Comparison of ENCODE assay signal across 10 mouse cellular contexts in genomic region chr4:130920951-130921693, GRCm38 (mm10). TPM values are rescaled to one million over a fixed set of nuclear protein-coding genes. Genes with fewer than 3 reads are reported as not detected.
A peak's percentile ranks its signal among the peaks of the same experiment; 100 is the strongest.
DNase-seq lines count a peak whose midpoint lies in the region; ATAC-seq and TF ChIP-seq lines count a peak whose summit lies in the region.
"Had no signal": no experiment of that assay in that cellular context is flagged by ENCODE, and none has a peak within 500 bp of the region (broad histone marks: within the 10 kb centered on the region; RNA-seq: fewer than 3 reads in every experiment).

No protein-coding gene starts in this region.

- H3K27me3 ChIP-seq in forebrain, embryonic 10.5 days (ENCODE audit: poor library complexity, severe bottlenecking): no peaks in the 10 kb centered on the region
- H3K27me3 ChIP-seq in forebrain, postnatal 0 days (ENCODE audit: insufficient read depth, low read length): no peaks in the 10 kb centered on the region
- no peaks in the 10 kb centered on the region for H3K27me3 ChIP-seq in forebrain, embryonic 11.5 days (ENCODE audit: control insufficient read depth, insufficient read depth, low read length)
- H3K27me3 ChIP-seq: limb, embryonic 15.5 days had no signal

- H3K9ac ChIP-seq in forebrain, postnatal 0 days: no peak overlapping the region
- no peak overlapping the region for H3K9ac ChIP-seq in forebrain, embryonic 11.5 days (ENCODE audit: low read length)
- H3K9ac ChIP-seq: limb, embryonic 15.5 days had no signal

- WGBS in forebrain, embryonic 10.5 days: 42% methylated on average over 12 of the region's 12 CpGs
- WGBS in forebrain, postnatal 0 days: 40% methylated on average over 12 of the region's 12 CpGs
- 38% methylated on average over 12 of the region's 12 CpGs for WGBS in forebrain, embryonic 11.5 days

- DNase-seq in forebrain, embryonic 10.5 days (ENCODE audit: extremely low spot score, low spot score): no peak
- no peak for DNase-seq in forebrain, postnatal 0 days
- peak; percentile 79 to 82 for DNase-seq in B cell, adult 2 months
- peak; percentile 60 for DNase-seq in forebrain, embryonic 11.5 days (ENCODE audit: low spot score)
- DNase-seq in layer of hippocampus, adult 8-10 months (ENCODE audit: low spot score in 2 of 2): no peak
- DNase-seq in urinary bladder, postnatal 4 days (ENCODE audit: low spot score in 2 of 2): no peak
- no peak for DNase-seq in left cerebral cortex, adult 9 months (ENCODE audit: low spot score in 2 of 2)

- no peaks in the 10 kb centered on the region for H3K36me3 ChIP-seq in forebrain, embryonic 10.5 days (replicated peaks)
- H3K36me3 ChIP-seq in forebrain, postnatal 0 days (ENCODE audit: insufficient read depth): no peaks in the 10 kb centered on the region
- no peaks in the 10 kb centered on the region for H3K36me3 ChIP-seq in forebrain, embryonic 11.5 days (ENCODE audit: control insufficient read depth, insufficient read depth, low read length)
- H3K36me3 ChIP-seq: limb, embryonic 15.5 days had no signal

- H3K4me3 ChIP-seq in forebrain, embryonic 10.5 days: no peak overlapping the region
- H3K4me3 ChIP-seq in forebrain, postnatal 0 days (ENCODE audit: low read depth, low read length): no peak overlapping the region
- H3K4me3 ChIP-seq in forebrain, embryonic 11.5 days (ENCODE audit: low read depth, low read length): no peak overlapping the region
- H3K4me3 ChIP-seq: limb, embryonic 15.5 days had no signal

- TF ChIP-seq CTCF in forebrain, postnatal 0 days (IDR thresholded peaks at IDR 0.05; ENCODE audit: low read depth): no peak

- H3K27ac ChIP-seq in forebrain, embryonic 10.5 days: peak overlapping the region; percentile 26; the same call in 1 of the 2 replicates
- no peak overlapping the region for H3K27ac ChIP-seq in forebrain, postnatal 0 days (ENCODE audit: low read depth, low read length)
- no peak overlapping the region for H3K27ac ChIP-seq in forebrain, embryonic 11.5 days (ENCODE audit: low read depth, low read length)
- H3K27ac ChIP-seq: limb, embryonic 15.5 days had no signal

- ATAC-seq in forebrain, postnatal 0 days: no peak
- ATAC-seq in forebrain, embryonic 11.5 days (replicated peaks; ENCODE audit: low FRiP score): no peak
- ATAC-seq in megakaryocyte-erythroid progenitor cell, adult 5-6 weeks (replicated peaks; ENCODE audit: low FRiP score, low TSS enrichment, poor library complexity, severe bottlenecking): peak; percentile 43; the same call in 1 of the 2 replicates

- peaks cover 35% of the 10 kb centered on the region for H3K4me1 ChIP-seq in forebrain, embryonic 10.5 days
- H3K4me1 ChIP-seq in forebrain, postnatal 0 days (ENCODE audit: insufficient read depth): no peaks in the 10 kb centered on the region
- no peaks in the 10 kb centered on the region; the same call in 1 of the 2 replicates for H3K4me1 ChIP-seq in forebrain, embryonic 11.5 days (replicated peaks; ENCODE audit: control insufficient read depth, insufficient read depth, low read length)

- H3K9me3 ChIP-seq in forebrain, embryonic 10.5 days: no peaks in the 10 kb centered on the region
- no peaks in the 10 kb centered on the region for H3K9me3 ChIP-seq in forebrain, postnatal 0 days (ENCODE audit: low read length)
- H3K9me3 ChIP-seq in forebrain, embryonic 11.5 days (ENCODE audit: control insufficient read depth, low read length): no peaks in the 10 kb centered on the region
- H3K9me3 ChIP-seq: limb, embryonic 15.5 days had no signal

- no peak overlapping the region for H3K4me2 ChIP-seq in forebrain, postnatal 0 days (ENCODE audit: low read depth)
- no peak overlapping the region for H3K4me2 ChIP-seq in forebrain, embryonic 11.5 days (ENCODE audit: low read depth, low read length, severe bottlenecking)
- H3K4me2 ChIP-seq: limb, embryonic 15.5 days had no signal

RNA-seq across cellular contexts. Expression of gene Laptm5, which starts 8.2 kb away (rescaled TPM):
- 16.7 and 17.1 TPM in 2 replicates for polyA plus RNA-seq in forebrain, embryonic 10.5 days (2016; fragmentation: Nextera tagmentation; extraction: Ambion mirVana)
- 17.5 and 25.5 TPM in 2 replicates for total RNA-seq in forebrain, postnatal 0 days (2014; rRNA removed)
- 30.2 and 34.3 TPM in 2 replicates for polyA plus RNA-seq in forebrain, postnatal 0 days (2015; fragmentation: Nextera tagmentation; extraction: Ambion mirVana)
- polyA plus RNA-seq in forebrain, embryonic 11.5 days (2014; fragmentation: Nextera tagmentation; extraction: Ambion mirVana): 17.2 and 20.7 TPM in 2 replicates
- total RNA-seq in megakaryocyte-erythroid progenitor cell, adult 5-6 weeks (2014; fragmentation: Nextera tagmentation): 111 and 132 TPM in 2 replicates
- total RNA-seq in megakaryocyte-erythroid progenitor cell, adult 5-6 weeks (2017): 33.5 and 41.8 TPM in 2 replicates
- 100 to 1,000 TPM in 2 of 4 experiments, 10 to 100 TPM in 2; 31.4 to 224 (median 109) TPM for total RNA-seq in layer of hippocampus, adult 8-10 months (2022)

RNA-seq across cellular contexts. Expression of gene Matn1, which starts 23.1 kb away (rescaled TPM):
- polyA plus RNA-seq in forebrain, embryonic 10.5 days (2016; fragmentation: Nextera tagmentation; extraction: Ambion mirVana): not detected in 2 replicates
- total RNA-seq in forebrain, postnatal 0 days (2014; rRNA removed): 0.24 and 0.38 TPM in 2 replicates
- 0.16 and 0.27 TPM in 2 replicates for polyA plus RNA-seq in forebrain, postnatal 0 days (2015; fragmentation: Nextera tagmentation; extraction: Ambion mirVana)
- not detected in 2 replicates for polyA plus RNA-seq in forebrain, embryonic 11.5 days (2014; fragmentation: Nextera tagmentation; extraction: Ambion mirVana)
- not detected in 2 replicates for total RNA-seq in megakaryocyte-erythroid progenitor cell, adult 5-6 weeks (2014; fragmentation: Nextera tagmentation)
- not detected in 2 replicates for total RNA-seq in megakaryocyte-erythroid progenitor cell, adult 5-6 weeks (2017)
- 1 to 10 TPM in 2 of 4 experiments, under 1 TPM in 2; 0.69 to 1.2 (median 0.91) TPM for total RNA-seq in layer of hippocampus, adult 8-10 months (2022)
- polyA plus RNA-seq: C2C12 had no signal

Comparison
In these comparisons a context has a peak if more than half of its experiments do, and no peak if none do; other contexts are left out.
1. DNase-seq: peak in B cell, adult 2 months (2 of 2) and forebrain, embryonic 11.5 days (single experiment); none in forebrain, embryonic 10.5 days (single experiment), forebrain, postnatal 0 days (single experiment), layer of hippocampus, adult 8-10 months (0 of 2), urinary bladder, postnatal 4 days (0 of 2) and left cerebral cortex, adult 9 months (0 of 2).